Mouse (Mus musculus): ENCODE measurements around the gene Suz12.
"Not testable (repeated sequence)": the region's sequence is repeated elsewhere in the genome, so short reads cannot be mapped to it uniquely, and the experiment has no call there.

The Suz12 gene

GRCm38 (mm10) chr11:79992592-79993355, at the start of gene Suz12:
TSS of gene Suz12 (plus strand) at chr11:79993106.
- peak; percentile 90 to 98 for DNase-seq (ENCODE audit: low spot score in 2 of 2)

GRCm38 (mm10) chr11:79943136-79943535, 49.8 kb upstream of the Suz12 start:
- DNase-seq (ENCODE audit: low spot score in 2 of 2), result no peak

GRCm38 (mm10) chr11:79943601-79944000, 49.3 kb upstream of the Suz12 start:
- no peak for DNase-seq (ENCODE audit: low spot score in 2 of 2)

- no peak for DNase-seq (ENCODE audit: low spot score in 2 of 2)
Measured at GRCm38 (mm10) chr11:79947265-79947664, 45.6 kb upstream of the Suz12 start.

- no peak for DNase-seq (ENCODE audit: low spot score in 2 of 2)
Measured at GRCm38 (mm10) chr11:79961346-79962124, 31.4 kb upstream of the Suz12 start.

- DNase-seq (ENCODE audit: low spot score in 2 of 2), result peak; percentile 99
Measured at GRCm38 (mm10) chr11:79962125-79962876, 30.6 kb upstream of the Suz12 start, which contains the start of gene Utp6. TSS of gene Utp6 (minus strand) at chr11:79962390.

- DNase-seq (ENCODE audit: low spot score in 2 of 2), result no peak
Measured at GRCm38 (mm10) chr11:79962877-79963183, 30.1 kb upstream of the Suz12 start.

GRCm38 (mm10) chr11:79963212-79963974, 29.5 kb upstream of the Suz12 start:
- DNase-seq (ENCODE audit: low spot score in 2 of 2), result no peak

GRCm38 (mm10) chr11:79965896-79966295, 27.0 kb upstream of the Suz12 start:
- DNase-seq (ENCODE audit: low spot score in 2 of 2), result peak in 1 of 2 experiments; percentile 12

GRCm38 (mm10) chr11:79967752-79968151, 25.2 kb upstream of the Suz12 start:
- DNase-seq (ENCODE audit: low spot score in 2 of 2), result no peak

- DNase-seq (ENCODE audit: low spot score in 2 of 2), result no peak
Measured at GRCm38 (mm10) chr11:79973133-79973532, 19.8 kb upstream of the Suz12 start.

- peak in 1 of 2 experiments; percentile 39 for DNase-seq (ENCODE audit: low spot score in 2 of 2)
Measured at GRCm38 (mm10) chr11:79973626-79974476, 19.1 kb upstream of the Suz12 start.

GRCm38 (mm10) chr11:79975377-79975776, 17.5 kb upstream of the Suz12 start:
- no peak for DNase-seq (ENCODE audit: low spot score in 2 of 2)

GRCm38 (mm10) chr11:79976222-79976621, 16.7 kb upstream of the Suz12 start:
- no peak for DNase-seq (ENCODE audit: low spot score in 2 of 2)

GRCm38 (mm10) chr11:79976645-79977044, 16.3 kb upstream of the Suz12 start:
- not testable (repeated sequence) for DNase-seq (ENCODE audit: low spot score in 2 of 2)

GRCm38 (mm10) chr11:79977061-79977460, 15.8 kb upstream of the Suz12 start:
- DNase-seq (ENCODE audit: low spot score in 2 of 2), result not testable (repeated sequence)

GRCm38 (mm10) chr11:79977747-79978146, 15.2 kb upstream of the Suz12 start:
- DNase-seq (ENCODE audit: low spot score in 2 of 2), result not testable (repeated sequence)

- DNase-seq (ENCODE audit: low spot score in 2 of 2), result no peak
Measured at GRCm38 (mm10) chr11:79986886-79987285, 6.0 kb upstream of the Suz12 start.

GRCm38 (mm10) chr11:79987896-79988295, 5.0 kb upstream of the Suz12 start:
- no peak for DNase-seq (ENCODE audit: low spot score in 2 of 2)

- no peak for DNase-seq (ENCODE audit: low spot score in 2 of 2)
Measured at GRCm38 (mm10) chr11:79990120-79990519, 2.8 kb upstream of the Suz12 start.

Data from cerebellum, postnatal 4 days (tissue).